Mouse (Mus musculus) ES-E14 (cell line): ENCODE measurements around the gene Nol12.

Experiments
- CHD2 ChIP-seq: IDR thresholded peaks from 2 replicates; pipeline ENCODE4 v1.6.1; 2014; ENCODE audit warnings: mild to moderate bottlenecking, low read depth, low read length, inconsistent platforms
- HCFC1 ChIP-seq: IDR thresholded peaks from 2 replicates; pipeline ENCODE4 v1.6.1; 2012; ENCODE audit warnings: low read length, inconsistent platforms, borderline replicate concordance; ENCODE audit not compliant: insufficient read depth

DNA sequence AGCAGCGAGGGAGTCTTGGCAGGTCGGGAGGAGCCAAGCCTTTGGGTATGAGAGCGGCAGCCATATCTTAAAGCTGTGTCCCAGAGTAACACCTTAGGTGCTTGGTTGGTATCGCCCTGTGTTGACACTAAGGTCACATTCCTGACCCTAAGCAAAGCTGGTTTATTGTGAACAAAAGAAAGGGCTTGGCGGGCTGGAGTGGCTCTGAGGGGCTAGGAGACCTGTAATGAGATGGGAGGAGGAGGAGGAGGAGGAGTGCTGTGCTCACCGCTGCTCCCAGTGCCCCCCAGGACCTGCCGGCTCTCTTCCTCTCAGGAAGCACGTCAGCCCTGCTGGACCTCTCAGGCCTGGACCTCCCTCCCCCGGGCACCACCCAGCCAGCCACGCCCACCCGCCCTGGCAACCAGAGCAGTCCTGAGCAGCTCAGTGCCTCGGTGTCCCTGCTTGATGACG lies 45.3 kb upstream of the Nol12 start:
- TF ChIP-seq CHD2 (no peak), HCFC1 (no peak)
